Mouse (Mus musculus) spleen, adult 2 months (tissue): ENCODE results near the gene Hoxb8.

Experiments
- CTCF ChIP-seq: fragments of 200-500 bp; IDR thresholded peaks from 2 replicates; pipeline ENCODE4 v1.5.1; 2011; ENCODE audit warnings: mild to moderate bottlenecking, inconsistent platforms; ENCODE audit not compliant: insufficient read depth, insufficient read length, insufficient replicate concordance; ENCODE audit errors: extremely low read depth
- POLR2A ChIP-seq: fragments of 200-500 bp; IDR thresholded peaks from 2 replicates; pipeline ENCODE4 v1.6.1; 2011; ENCODE audit warnings: low read depth, low read length, inconsistent platforms

DNA sequence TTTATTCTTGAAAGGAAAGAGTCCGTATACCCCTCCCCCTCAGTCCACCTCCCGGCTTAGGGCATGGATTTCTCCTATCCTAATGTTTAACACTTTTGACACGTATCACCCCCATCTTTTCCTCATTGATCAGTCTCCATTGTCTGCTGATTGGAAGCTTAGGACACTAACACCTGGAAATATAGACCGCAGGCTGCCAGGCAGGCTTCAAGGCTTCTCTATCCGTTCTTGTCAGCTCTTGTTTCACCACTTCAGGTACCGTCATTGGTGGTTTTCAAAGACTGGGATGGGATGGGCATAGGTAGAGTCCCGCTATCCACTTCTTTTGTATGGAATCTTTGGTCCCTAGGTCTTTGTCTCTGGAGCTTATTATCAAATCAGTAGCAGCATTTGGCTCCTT lies 45.4 kb downstream of the Hoxb8 start:
- TF ChIP-seq CTCF, result no peak
- TF ChIP-seq POLR2A, result no peak
